Mouse (Mus musculus): ENCODE data around the gene Vamp1. TPM values are rescaled to one million over a fixed set of nuclear protein-coding genes. Genes with fewer than 3 reads are reported as not detected.

Vamp1 gene
- total and polyA plus RNA-seq, 2 experiments from 2014 or later = 40.5 to 47.6 TPM

- Histone ChIP-seq H3K9me3 (ENCODE audit: low read length) (no peaks in the 10 kb centered on the region), H3K4me1 (ENCODE audit: insufficient read depth, low read length) (no peaks in the 10 kb centered on the region), H3K27me3 (ENCODE audit: insufficient read depth, low read length) (no peaks in the 10 kb centered on the region), H3K9ac (replicated peaks; ENCODE audit: low read length, poor library complexity, severe bottlenecking) (no peak overlapping the region), H3K27ac (ENCODE audit: low read depth, low read length) (no peak overlapping the region), H3K4me3 (ENCODE audit: low read depth, low read length) (no peak overlapping the region), H3K36me3 (ENCODE audit: insufficient read depth, low read length) (no peaks in the 10 kb centered on the region), H3K4me2 (ENCODE audit: low read depth, low read length, poor library complexity, severe bottlenecking) (no peak overlapping the region)
- no peak for ATAC-seq (ENCODE audit: low FRiP score)
- WGBS = 52% methylated on average over 7 of the region's 7 CpGs
- no peak for TF ChIP-seq CTCF (IDR thresholded peaks at IDR 0.05)
- DNase-seq (ENCODE audit: low spot score) = no peak
Observed at GRCm38 (mm10) chr6:125233816-125234519, 18.6 kb downstream of the Vamp1 start.

- TF ChIP-seq CTCF (IDR thresholded peaks at IDR 0.05) = no peak
- DNase-seq (ENCODE audit: low spot score) (no peak), ATAC-seq (ENCODE audit: low FRiP score) (no peak)
- Histone ChIP-seq H3K4me2 (ENCODE audit: low read depth, low read length, poor library complexity, severe bottlenecking) (no peak overlapping the region), H3K27me3 (ENCODE audit: insufficient read depth, low read length) (no peaks in the 10 kb centered on the region), H3K4me3 (ENCODE audit: low read depth, low read length) (no peak overlapping the region), H3K36me3 (ENCODE audit: insufficient read depth, low read length) (no peaks in the 10 kb centered on the region), H3K9me3 (ENCODE audit: low read length) (no peaks in the 10 kb centered on the region), H3K27ac (ENCODE audit: low read depth, low read length) (no peak overlapping the region), H3K9ac (replicated peaks; ENCODE audit: low read length, poor library complexity, severe bottlenecking) (no peak overlapping the region), H3K4me1 (ENCODE audit: insufficient read depth, low read length) (no peaks in the 10 kb centered on the region)
- 72% methylated on average over 5 of the region's 5 CpGs for WGBS
Observed at GRCm38 (mm10) chr6:125234520-125234828, 19.1 kb downstream of the Vamp1 start.

- Histone ChIP-seq H3K36me3 (ENCODE audit: insufficient read depth, low read length) (no peaks in the 10 kb centered on the region), H3K9me3 (ENCODE audit: low read length) (no peaks in the 10 kb centered on the region), H3K4me2 (ENCODE audit: low read depth, low read length, poor library complexity, severe bottlenecking) (no peak overlapping the region), H3K4me1 (ENCODE audit: insufficient read depth, low read length) (no peaks in the 10 kb centered on the region), H3K27ac (ENCODE audit: low read depth, low read length) (no peak overlapping the region), H3K27me3 (ENCODE audit: insufficient read depth, low read length) (no peaks in the 10 kb centered on the region), H3K4me3 (ENCODE audit: low read depth, low read length) (no peak overlapping the region), H3K9ac (replicated peaks; ENCODE audit: low read length, poor library complexity, severe bottlenecking) (no peak overlapping the region)
- WGBS = 68% methylated on average over 6 of the region's 6 CpGs
- no peak for TF ChIP-seq CTCF (IDR thresholded peaks at IDR 0.05)
- DNase-seq (ENCODE audit: low spot score) (no peak), ATAC-seq (ENCODE audit: low FRiP score) (no peak)
Observed at GRCm38 (mm10) chr6:125236341-125236740, 21.0 kb downstream of the Vamp1 start.

GRCm38 (mm10) chr6:125236782-125237181, 21.4 kb downstream of the Vamp1 start, which contains the start of gene Cd27:
TSS of gene Cd27 (minus strand) at chr6:125237010.
- Histone ChIP-seq H3K9ac (replicated peaks; ENCODE audit: low read length, poor library complexity, severe bottlenecking) (no peak within 1 kb of the TSS), H3K27ac (ENCODE audit: low read depth, low read length) (no peak within 1 kb of the TSS), H3K9me3 (ENCODE audit: low read length) (no peaks in the 10 kb centered on the region), H3K27me3 (ENCODE audit: insufficient read depth, low read length) (no peaks in the 10 kb centered on the region), H3K4me2 (ENCODE audit: low read depth, low read length, poor library complexity, severe bottlenecking) (no peak within 1 kb of the TSS), H3K4me3 (ENCODE audit: low read depth, low read length) (no peak within 1 kb of the TSS), H3K36me3 (ENCODE audit: insufficient read depth, low read length) (no peaks in the 10 kb centered on the region), H3K4me1 (ENCODE audit: insufficient read depth, low read length) (no peaks in the 10 kb centered on the region)
- 26% methylated on average over 6 of the region's 6 CpGs for WGBS
- DNase-seq (ENCODE audit: low spot score) = no peak
- no peak for TF ChIP-seq CTCF (IDR thresholded peaks at IDR 0.05)
- ATAC-seq (ENCODE audit: low FRiP score) = no peak

- no peaks in the 10 kb centered on the region for H3K4me1 ChIP-seq (ENCODE audit: insufficient read depth, low read length)
- H3K4me2 ChIP-seq (ENCODE audit: low read depth, low read length, poor library complexity, severe bottlenecking) = no peak overlapping the region
- no peaks in the 10 kb centered on the region for H3K9me3 ChIP-seq (ENCODE audit: low read length)
- no peaks in the 10 kb centered on the region for H3K27me3 ChIP-seq (ENCODE audit: insufficient read depth, low read length)
- 88% methylated on average over 4 of the region's 4 CpGs for WGBS
- no peak for TF ChIP-seq CTCF (IDR thresholded peaks at IDR 0.05)
- H3K27ac ChIP-seq (ENCODE audit: low read depth, low read length) = no peak overlapping the region
- no peaks in the 10 kb centered on the region for H3K36me3 ChIP-seq (ENCODE audit: insufficient read depth, low read length)
- H3K4me3 ChIP-seq (ENCODE audit: low read depth, low read length) = no peak overlapping the region
- ATAC-seq (ENCODE audit: low FRiP score) (no peak), DNase-seq (ENCODE audit: low spot score) (no peak)
- no peak overlapping the region for H3K9ac ChIP-seq (replicated peaks; ENCODE audit: low read length, poor library complexity, severe bottlenecking)
Observed at GRCm38 (mm10) chr6:125237421-125237820, 22.1 kb downstream of the Vamp1 start.

- no peak overlapping the region for H3K27ac ChIP-seq (ENCODE audit: low read depth, low read length)
- no peak for ATAC-seq (ENCODE audit: low FRiP score)
- WGBS = 81% methylated on average over 6 of the region's 6 CpGs
Observed at GRCm38 (mm10) chr6:125238396-125238795, 23.0 kb downstream of the Vamp1 start.

More at GRCm38 (mm10) chr6:125238396-125238795, 23.0 kb downstream of the Vamp1 start:
- no peaks in the 10 kb centered on the region for H3K36me3 ChIP-seq (ENCODE audit: insufficient read depth, low read length)
- TF ChIP-seq CTCF (IDR thresholded peaks at IDR 0.05) = no peak
- H3K4me2 ChIP-seq (ENCODE audit: low read depth, low read length, poor library complexity, severe bottlenecking) = no peak overlapping the region
- H3K9ac ChIP-seq (replicated peaks; ENCODE audit: low read length, poor library complexity, severe bottlenecking) = no peak overlapping the region
- no peaks in the 10 kb centered on the region for H3K4me1 ChIP-seq (ENCODE audit: insufficient read depth, low read length)
- no peaks in the 10 kb centered on the region for H3K9me3 ChIP-seq (ENCODE audit: low read length)
- H3K27me3 ChIP-seq (ENCODE audit: insufficient read depth, low read length) = no peaks in the 10 kb centered on the region
- DNase-seq (ENCODE audit: low spot score) = no peak
- H3K4me3 ChIP-seq (ENCODE audit: low read depth, low read length) = no peak overlapping the region

Data from midbrain, postnatal 0 days (tissue).